ENCODE assay signal across 8 mouse cellular contexts in the genomic region with DNA sequence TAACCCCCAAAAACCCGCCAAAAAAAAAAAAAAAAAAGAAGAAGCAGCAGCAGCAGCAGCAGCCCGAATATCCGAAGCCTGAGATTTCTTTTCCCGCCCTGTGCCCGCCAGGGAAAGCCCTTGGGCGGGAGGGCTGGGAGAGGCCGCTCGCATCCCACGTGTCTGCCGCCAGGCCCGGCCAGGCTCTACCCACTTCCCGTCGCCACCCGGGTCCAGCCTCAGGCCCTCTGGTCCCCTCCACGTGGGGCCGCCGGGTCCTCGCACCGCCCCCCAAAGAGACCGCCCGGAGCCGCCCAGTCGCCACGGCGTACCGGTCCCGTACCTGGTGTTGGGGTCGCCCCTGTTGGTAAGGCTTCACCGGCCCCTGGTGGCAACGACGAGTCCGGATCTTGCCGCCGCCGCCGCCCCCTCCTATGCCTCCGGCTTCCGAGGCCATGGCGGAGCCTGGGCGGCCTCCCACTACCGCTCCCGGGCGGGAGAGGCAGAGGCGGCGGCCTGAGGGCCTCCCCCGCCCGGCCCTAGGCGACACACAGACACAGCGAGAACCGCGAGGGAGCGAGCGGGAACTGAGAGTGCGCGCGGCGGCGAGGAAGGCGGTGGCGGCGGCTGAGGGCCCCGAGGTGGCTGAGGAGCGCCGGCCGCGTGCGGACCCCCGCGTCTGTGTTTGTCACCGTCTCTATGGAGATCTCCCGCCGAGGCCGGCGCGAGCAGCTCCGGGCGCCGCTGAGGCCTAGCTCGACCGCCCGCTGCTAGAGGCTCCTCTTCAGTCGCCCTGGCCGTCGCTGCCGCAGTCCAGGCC. TPM values are rescaled to one million over a fixed set of nuclear protein-coding genes. Genes with fewer than 3 reads are reported as not detected.
DNase-seq lines count a peak whose midpoint lies in the region; ATAC-seq lines count a peak whose summit lies in the region.

No protein-coding gene starts in this region.

- no peaks in the 10 kb centered on the region for H3K36me3 ChIP-seq in hindbrain, embryonic 16.5 days (ENCODE audit: control insufficient read depth, insufficient read depth, low read length)
- no peaks in the 10 kb centered on the region for H3K36me3 ChIP-seq in limb, embryonic 10.5 days
- no peaks in the 10 kb centered on the region for H3K36me3 ChIP-seq in midbrain, embryonic 10.5 days

- H3K4me3 ChIP-seq in hindbrain, embryonic 16.5 days (ENCODE audit: low read length), result peak overlapping the region; percentile 99
- H3K4me3 ChIP-seq in limb, embryonic 10.5 days, result peak overlapping the region; percentile 94
- H3K4me3 ChIP-seq in midbrain, embryonic 10.5 days, result peak overlapping the region; percentile 99

- peak overlapping the region; percentile 92 for H3K4me2 ChIP-seq in hindbrain, embryonic 16.5 days (ENCODE audit: low read length)

- H3K27me3 ChIP-seq in hindbrain, embryonic 16.5 days (replicated peaks; ENCODE audit: control insufficient read depth, insufficient read depth, low read length), result no peaks in the 10 kb centered on the region
- H3K27me3 ChIP-seq in limb, embryonic 10.5 days (ENCODE audit: low read depth, poor library complexity, severe bottlenecking), result no peaks in the 10 kb centered on the region
- no peaks in the 10 kb centered on the region for H3K27me3 ChIP-seq in midbrain, embryonic 10.5 days (ENCODE audit: low read depth, poor library complexity, severe bottlenecking)

- 0% methylated on average over 70 of the region's 85 CpGs for WGBS in hindbrain, embryonic 16.5 days
- under 1% methylated on average over 85 of the region's 85 CpGs for WGBS in limb, embryonic 10.5 days
- under 1% methylated on average over 82 of the region's 85 CpGs for WGBS in midbrain, embryonic 10.5 days

- peak; percentile 83 for ATAC-seq in hindbrain, embryonic 16.5 days

- peaks cover 17% of the 10 kb centered on the region for H3K4me1 ChIP-seq in hindbrain, embryonic 16.5 days (ENCODE audit: control insufficient read depth, insufficient read depth, low read depth, low read length)
- peaks cover 17% of the 10 kb centered on the region for H3K4me1 ChIP-seq in limb, embryonic 10.5 days
- H3K4me1 ChIP-seq in midbrain, embryonic 10.5 days, result peaks cover 27% of the 10 kb centered on the region

- H3K9ac ChIP-seq in hindbrain, embryonic 16.5 days (ENCODE audit: low read depth, low read length), result peak overlapping the region; percentile 76

- peak; percentile 74 for DNase-seq in R1 (ENCODE audit: low read depth, low spot score)
- DNase-seq in embryo, embryonic 10 days (ENCODE audit: low spot score), result peak; percentile 67
- DNase-seq in gastrocnemius, adult 8-10 months (ENCODE audit: low spot score in 2 of 2), result peak; percentile 39 to 54
- DNase-seq in limb, embryonic 10.5 days (ENCODE audit: low spot score), result peak; percentile 79
- DNase-seq in midbrain, embryonic 10.5 days (ENCODE audit: low spot score), result no peak
- DNase-seq in skeletal muscle tissue, adult 2 months (ENCODE audit: low read depth, low spot score), result peak; percentile 39
- peak; percentile 76 for DNase-seq in yolk sac, embryonic 10.5 days (ENCODE audit: low spot score)

- no peaks in the 10 kb centered on the region for H3K9me3 ChIP-seq in hindbrain, embryonic 16.5 days (ENCODE audit: control insufficient read depth, low read length)
- H3K9me3 ChIP-seq in limb, embryonic 10.5 days (replicated peaks), result no peaks in the 10 kb centered on the region
- H3K9me3 ChIP-seq in midbrain, embryonic 10.5 days (replicated peaks), result no peaks in the 10 kb centered on the region

- peak overlapping the region; percentile 95 for H3K27ac ChIP-seq in hindbrain, embryonic 16.5 days (ENCODE audit: low read depth, low read length)
- peak overlapping the region; percentile 97 for H3K27ac ChIP-seq in limb, embryonic 10.5 days
- H3K27ac ChIP-seq in midbrain, embryonic 10.5 days (replicated peaks), result peak overlapping the region; percentile 97

RNA-seq across cellular contexts. Expression of gene Nup153, which starts 0.5 kb away (rescaled TPM):
- 10 to 100 TPM; 35.3 to 47.4 (median 37.5) TPM for total RNA-seq in gastrocnemius, adult 8-10 months (2022)
- polyA plus RNA-seq in hindbrain, embryonic 16.5 days (2015; fragmentation: Nextera tagmentation; extraction: Ambion mirVana), result 15.3 and 15.9 TPM in 2 replicates
- 37.6 and 39.7 TPM in 2 replicates for polyA plus RNA-seq in limb, embryonic 10.5 days (2016; fragmentation: Nextera tagmentation; extraction: Ambion mirVana)
- 28.6 and 31.1 TPM in 2 replicates for polyA plus RNA-seq in midbrain, embryonic 10.5 days (2016; fragmentation: Nextera tagmentation; extraction: Ambion mirVana)

RNA-seq across cellular contexts. Expression of gene Fam8a1, which starts 57.9 kb away (rescaled TPM):
- 10 to 100 TPM; 33.0 to 40.0 (median 35.2) TPM for total RNA-seq in gastrocnemius, adult 8-10 months (2022)
- polyA plus RNA-seq in hindbrain, embryonic 16.5 days (2015; fragmentation: Nextera tagmentation; extraction: Ambion mirVana), result 10.8 and 13.6 TPM in 2 replicates
- polyA plus RNA-seq in limb, embryonic 10.5 days (2016; fragmentation: Nextera tagmentation; extraction: Ambion mirVana), result 6.2 and 8.7 TPM in 2 replicates
- 8.5 and 9.5 TPM in 2 replicates for polyA plus RNA-seq in midbrain, embryonic 10.5 days (2016; fragmentation: Nextera tagmentation; extraction: Ambion mirVana)
